Comparison of ENCODE assay signal across 8 mouse cellular contexts in genomic region chr6:121109181-121109981, GRCm38 (mm10). TPM values are rescaled to one million over a fixed set of nuclear protein-coding genes. Genes with fewer than 3 reads are reported as not detected.
A peak's percentile ranks its signal among the peaks of the same experiment; 100 is the strongest.
DNase-seq lines count a peak whose midpoint lies in the region; ATAC-seq and TF ChIP-seq lines count a peak whose summit lies in the region.

No protein-coding gene starts in this region.

- H3K27me3 ChIP-seq in heart, embryonic 13.5 days (replicated peaks) = no peaks in the 10 kb centered on the region
- H3K27me3 ChIP-seq in stomach, embryonic 16.5 days (ENCODE audit: control insufficient read depth, insufficient read depth, low read length) = no peaks in the 10 kb centered on the region

- no peak for TF ChIP-seq CTCF in cortical plate, adult 2 months (IDR thresholded peaks at IDR 0.05; ENCODE audit: extremely low read depth, insufficient read depth, low read length)

- ATAC-seq in heart, embryonic 13.5 days (ENCODE audit: extremely low read depth, insufficient number of reproducible peaks, low FRiP score, low TSS enrichment) = peak; percentile 20
- peak; percentile 25 for ATAC-seq in megakaryocyte, adult 5-6 weeks (ENCODE audit: poor library complexity, severe bottlenecking)
- 0 out of 2 replicates have a peak, but pooled peaks have one; percentile 9 for ATAC-seq in stomach, embryonic 16.5 days (ENCODE audit: insufficient read depth, low FRiP score)

- H3K9ac ChIP-seq in heart, embryonic 13.5 days = peak overlapping the region; percentile 95
- H3K9ac ChIP-seq in stomach, embryonic 16.5 days (ENCODE audit: low read length) = peak overlapping the region; percentile 94

- peak overlapping the region; percentile 81 for H3K4me2 ChIP-seq in heart, embryonic 13.5 days
- peak overlapping the region; percentile 95 for H3K4me2 ChIP-seq in stomach, embryonic 16.5 days (ENCODE audit: low read depth, low read length)

- DNase-seq in heart, adult 18-20 months = peak; percentile 30 to 70
- no peak for DNase-seq in heart, adult 8-10 months (ENCODE audit: low spot score)
- peak; percentile 66 for DNase-seq in NIH3T3 (ENCODE audit: low read depth)
- DNase-seq in kidney, postnatal 4 days = peak; percentile 59 to 72

- H3K9me3 ChIP-seq in heart, embryonic 13.5 days = no peaks in the 10 kb centered on the region
- no peaks in the 10 kb centered on the region for H3K9me3 ChIP-seq in stomach, embryonic 16.5 days (replicated peaks; ENCODE audit: control insufficient read depth, low read length)

- peaks cover 22% of the 10 kb centered on the region for H3K36me3 ChIP-seq in heart, embryonic 13.5 days
- no peaks in the 10 kb centered on the region for H3K36me3 ChIP-seq in stomach, embryonic 16.5 days (ENCODE audit: control insufficient read depth, insufficient read depth, low read length)

- peak overlapping the region; percentile 47 for H3K4me3 ChIP-seq in cortical plate, adult 2 months (ENCODE audit: insufficient read depth, low read length)
- peak overlapping the region; percentile 94 for H3K4me3 ChIP-seq in heart, embryonic 13.5 days
- peak overlapping the region; percentile 94 for H3K4me3 ChIP-seq in stomach, embryonic 16.5 days (replicated peaks; ENCODE audit: low read length)

- peaks cover 2% of the 10 kb centered on the region; the same call in 1 of the 2 replicates for H3K4me1 ChIP-seq in cortical plate, adult 2 months (ENCODE audit: control insufficient read depth, insufficient read depth, low read length)
- H3K4me1 ChIP-seq in heart, embryonic 13.5 days = peaks cover 75% of the 10 kb centered on the region
- H3K4me1 ChIP-seq in stomach, embryonic 16.5 days (ENCODE audit: control insufficient read depth, insufficient read depth, low read length) = peaks cover 17% of the 10 kb centered on the region

- under 1% methylated on average over 48 of the region's 52 CpGs for WGBS in heart, embryonic 13.5 days
- WGBS in stomach, embryonic 16.5 days = under 1% methylated on average over 52 of the region's 52 CpGs

- no peak for TF ChIP-seq POLR2A in cortical plate, adult 2 months (IDR thresholded peaks at IDR 0.05; ENCODE audit: extremely low read depth, insufficient read depth, low read length)

- H3K27ac ChIP-seq in cortical plate, adult 2 months (ENCODE audit: insufficient read depth, low read length) = peak overlapping the region; percentile 17
- H3K27ac ChIP-seq in heart, embryonic 13.5 days (replicated peaks) = peak overlapping the region; percentile 93
- H3K27ac ChIP-seq in stomach, embryonic 16.5 days (ENCODE audit: low read length) = peak overlapping the region; percentile 87

RNA-seq across cellular contexts. Expression of gene Mical3, which starts 21.4 kb away (rescaled TPM):
- 100 to 1,000 TPM; 109 to 123 TPM for total RNA-seq in heart, adult 18-20 months (2021)
- total RNA-seq in heart, adult 8-10 months (2022) = 100 to 1,000 TPM; 112 to 130 (median 120) TPM
- 67.4 and 69.0 TPM in 2 replicates for polyA plus RNA-seq in cortical plate, adult 2 months (2012; rRNA removed)
- polyA plus RNA-seq in heart, embryonic 13.5 days (2015; fragmentation: Nextera tagmentation; extraction: Ambion mirVana) = 28.2 and 29.2 TPM in 2 replicates
- 4.3 and 7.7 TPM in 2 replicates for total RNA-seq in megakaryocyte, adult 5-6 weeks (2015)
- total RNA-seq in megakaryocyte, adult 5-6 weeks (2017) = 2.4 TPM in 2 replicates
- polyA plus RNA-seq in stomach, embryonic 16.5 days (2015; fragmentation: Nextera tagmentation; extraction: Ambion mirVana) = 8.9 and 11.5 TPM in 2 replicates

Comparison
In these comparisons a context has a peak if more than half of its experiments do, and no peak if none do; other contexts are left out.
1. H3K27ac ChIP-seq: peak in every context shown above with its lines; median percentile 93 in heart, embryonic 13.5 days; 87 in stomach, embryonic 16.5 days; 17 in cortical plate, adult 2 months.
2. RNA of gene Mical3, which starts 21.4 kb away (total RNA-seq): 112 to 130 TPM in heart, adult 8-10 months and 109 to 123 TPM in heart, adult 18-20 months; 2.4 to 7.7 TPM in megakaryocyte, adult 5-6 weeks; every median in the first group is over 10 times any median in the second.
3. Peak in every context shown above with its lines, with median percentiles within 50 percentile points of each other: H3K4me3 ChIP-seq and ATAC-seq.